Mouse (Mus musculus) E14TG2a.4 (cell line): ENCODE measurements around the gene Ephb4.

ENCODE experiments used
- H3K27me3 ChIP-seq: 2 replicates; pipeline ENCODE4 v1.6.1; 2014; ENCODE audit warnings: low read length, control low read depth; ENCODE audit not compliant: insufficient read depth
- H3K36me3 ChIP-seq: 2 replicates; pipeline ENCODE4 v1.6.1; 2014; ENCODE audit warnings: low read length, control low read depth; ENCODE audit not compliant: insufficient read depth
- H3K4me1 ChIP-seq: replicated peaks from 2 replicates; pipeline ENCODE4 v1.6.1; 2014; ENCODE audit warnings: low read depth, low read length, control low read depth
- H3K4me3 ChIP-seq: replicated peaks from 2 replicates; pipeline ENCODE4 v1.5.1; 2014; ENCODE audit warnings: mild to moderate bottlenecking, low read length
- H3K9me3 ChIP-seq: 2 replicates; pipeline ENCODE4 v1.6.1; 2014; ENCODE audit warnings: low read length, control low read depth
- CTCF ChIP-seq: conservative IDR thresholded peaks from 2 replicates; pipeline ENCODE4 v1.5.1; 2014; ENCODE audit warnings: low read length
- NANOG ChIP-seq: IDR thresholded peaks from 2 replicates; pipeline ENCODE4 v1.6.1; 2014; ENCODE audit warnings: borderline replicate concordance, low read length, mixed read lengths
- POU5F1 ChIP-seq: IDR thresholded peaks from 2 replicates; pipeline ENCODE4 v1.6.1; 2014; ENCODE audit warnings: low read length, borderline replicate concordance

Gene Ephb4

GRCm38 (mm10) chr5:137373371-137373950 lies 23.6 kb downstream of the Ephb4 start:
- Histone ChIP-seq H3K9me3 (no peaks in the 10 kb centered on the region), H3K27me3 (0 out of 2 replicates have a peak, but pooled peaks cover 2% of the 10 kb centered on the region), H3K4me3 (no peak overlapping the region), H3K4me1 (peaks cover 81% of the 10 kb centered on the region), H3K36me3 (peaks cover 72% of the 10 kb centered on the region)
- TF ChIP-seq POU5F1, result no peak
- TF ChIP-seq CTCF, result no peak
- no peak for TF ChIP-seq NANOG

GRCm38 (mm10) chr5:137374521-137375080 lies 24.7 kb downstream of the Ephb4 start:
- Histone ChIP-seq H3K36me3 (peaks cover 60% of the 10 kb centered on the region), H3K27me3 (0 out of 2 replicates have a peak, but pooled peaks cover 2% of the 10 kb centered on the region), H3K4me3 (peak overlapping the region; percentile 39; the same call in 1 of the 2 replicates), H3K9me3 (no peaks in the 10 kb centered on the region), H3K4me1 (peaks cover 88% of the 10 kb centered on the region)
- no peak for TF ChIP-seq POU5F1
- TF ChIP-seq CTCF, result no peak
- TF ChIP-seq NANOG, result no peak

GRCm38 (mm10) chr5:137375627-137376026 lies 25.7 kb downstream of the Ephb4 start:
- Histone ChIP-seq H3K4me3 (peak overlapping the region; percentile 39), H3K27me3 (0 out of 2 replicates have a peak, but pooled peaks cover 2% of the 10 kb centered on the region), H3K36me3 (peaks cover 50% of the 10 kb centered on the region), H3K9me3 (no peaks in the 10 kb centered on the region), H3K4me1 (peaks cover 80% of the 10 kb centered on the region)
- TF ChIP-seq NANOG (no peak), CTCF (no peak), POU5F1 (no peak)

- 0 out of 2 replicates have a peak overlapping the region, but pooled peaks have one; percentile 39 for H3K4me3 ChIP-seq
- no peaks in the 10 kb centered on the region for H3K9me3 ChIP-seq
- TF ChIP-seq CTCF, result peak; percentile 69
- TF ChIP-seq POU5F1, result no peak
- TF ChIP-seq NANOG, result no peak
- H3K36me3 ChIP-seq, result peaks cover 44% of the 10 kb centered on the region
- H3K4me1 ChIP-seq, result peaks cover 79% of the 10 kb centered on the region
- H3K27me3 ChIP-seq, result 0 out of 2 replicates have a peak, but pooled peaks cover 2% of the 10 kb centered on the region
These were observed 26.3 kb downstream of the Ephb4 start for GRCm38 (mm10) chr5:137376198-137376597.

GRCm38 (mm10) chr5:137376722-137377121 lies 26.8 kb downstream of the Ephb4 start:
- Histone ChIP-seq H3K9me3 (no peaks in the 10 kb centered on the region), H3K36me3 (peaks cover 39% of the 10 kb centered on the region), H3K4me3 (no peak overlapping the region), H3K4me1 (peaks cover 82% of the 10 kb centered on the region), H3K27me3 (0 out of 2 replicates have a peak, but pooled peaks cover 2% of the 10 kb centered on the region)
- TF ChIP-seq CTCF (no peak), POU5F1 (no peak), NANOG (no peak)

- no peak for TF ChIP-seq CTCF
- TF ChIP-seq NANOG, result no peak
- TF ChIP-seq POU5F1, result no peak
- Histone ChIP-seq H3K27me3 (0 out of 2 replicates have a peak, but pooled peaks cover 2% of the 10 kb centered on the region), H3K4me3 (no peak overlapping the region), H3K36me3 (peaks cover 34% of the 10 kb centered on the region), H3K4me1 (peaks cover 82% of the 10 kb centered on the region), H3K9me3 (no peaks in the 10 kb centered on the region)
These were observed 27.3 kb downstream of the Ephb4 start for GRCm38 (mm10) chr5:137377176-137377575.

GRCm38 (mm10) chr5:137377603-137378002 lies 27.7 kb downstream of the Ephb4 start:
- peaks cover 79% of the 10 kb centered on the region for H3K4me1 ChIP-seq
- peaks cover 30% of the 10 kb centered on the region for H3K36me3 ChIP-seq
- H3K4me3 ChIP-seq, result no peak overlapping the region
- TF ChIP-seq POU5F1 (no peak), NANOG (no peak), CTCF (no peak)
- 0 out of 2 replicates have a peak, but pooled peaks cover 2% of the 10 kb centered on the region for H3K27me3 ChIP-seq
- H3K9me3 ChIP-seq, result no peaks in the 10 kb centered on the region

- H3K9me3 ChIP-seq, result no peaks in the 10 kb centered on the region
- peaks cover 49% of the 10 kb centered on the region for H3K4me1 ChIP-seq
- no peak for TF ChIP-seq NANOG
- peak; percentile 71 for TF ChIP-seq CTCF
- TF ChIP-seq POU5F1, result no peak
- H3K36me3 ChIP-seq, result no peaks in the 10 kb centered on the region
- peaks cover 5% of the 10 kb centered on the region; the same call in 1 of the 2 replicates for H3K27me3 ChIP-seq
- H3K4me3 ChIP-seq, result no peak overlapping the region
These were observed 31.2 kb downstream of the Ephb4 start for GRCm38 (mm10) chr5:137381152-137381551.
